Mouse (Mus musculus) Patski (cell line): ENCODE measurements around the gene Cacul1. TPM values are rescaled to one million over a fixed set of nuclear protein-coding genes. Genes with fewer than 3 reads are reported as not detected.

ENCODE experiments used
- ATAC-seq: fragments of 100-300 bp; one replicate; pipeline ENCODE4 v1.8.0; 2021
- CTCF ChIA-PET: fragments of 350-600 bp; sonication (Branson Sonifier 250); formaldehyde crosslinking; loops from one replicate; lab custom pipeline; 2022; ENCODE audit warnings: inconsistent platforms; lab: Charles Lee
- POLR2A ChIA-PET: fragments of 350-600 bp; sonication (Branson Sonifier 250); formaldehyde crosslinking; loops from one replicate; lab custom pipeline; 2022; ENCODE audit warnings: antibody characterized with exemption, inconsistent platforms; lab: Charles Lee
- DNase-seq: peaks from one replicate; pipeline ENCODE4 v3.0.0-alpha.2; 2011; ENCODE audit warnings: low read depth, low spot score
- H3K27me3 ChIP-seq: fragments of 371-371 bp; one replicate; pipeline ENCODE4 v1.5.1; 2021
- CTCF ChIP-seq: fragments of 100-300 bp; IDR thresholded peaks from one replicate; pipeline ENCODE4 v1.5.1; 2021
- in situ Hi-C: fragments of 300-500 bp; cut with MboI; formaldehyde crosslinking; loops from 3 replicates; pipeline ENCODE4 v1.11.1; 2018; ENCODE audit warnings: low pct_unique_long_range_greater_than_20kb, mixed read lengths
- polyA plus RNA-seq: library from polyadenylated mRNA; unstranded; gene quantifications from one replicate; pipeline ENCODE4 v1.2.3, GENCODE M21; 2021

Gene Cacul1
- polyA plus RNA-seq, 1 experiment from 2014 or later, result 84.2 TPM

- POLR2A ChIA-PET, result no interaction called here
- ATAC-seq (no peak), DNase-seq (no peak)
- in situ Hi-C loops, result no loop called here
- no peaks in the 10 kb centered on the region for H3K27me3 ChIP-seq
- TF ChIP-seq CTCF, result no peak
- CTCF ChIA-PET, result no interaction called here
These were observed 80.6 kb downstream of the Cacul1 start for GRCm38 (mm10) chr19:60500209-60500608.

GRCm38 (mm10) chr19:60497171-60497570 lies 83.7 kb downstream of the Cacul1 start:
- ATAC-seq (no peak), DNase-seq (no peak)
- CTCF ChIA-PET, result interaction anchor here (1.5 kb wide), 1 partner anchor 59 kb away, joined by 4 read pairs; no protein-coding TSS in a partner anchor
- TF ChIP-seq CTCF, result no peak
- in situ Hi-C loops, result no loop called here
- no peaks in the 10 kb centered on the region for H3K27me3 ChIP-seq
- POLR2A ChIA-PET, result interaction anchor here (1.2 kb wide), 1 partner anchor 9 kb away, joined by 3 read pairs; no protein-coding TSS in a partner anchor

GRCm38 (mm10) chr19:60495772-60496171 lies 85.1 kb downstream of the Cacul1 start:
- in situ Hi-C loops, result no loop called here
- H3K27me3 ChIP-seq, result no peaks in the 10 kb centered on the region
- no peak for TF ChIP-seq CTCF
- peak; percentile 4 for DNase-seq
- ATAC-seq, result no peak
- ChIA-PET POLR2A (no interaction called here), CTCF (interaction anchor here (1.2 to 1.7 kb wide), 4 partner anchors 12 to 57 kb away, joined by 3 to 5 read pairs (median 4); no protein-coding TSS in a partner anchor)

- in situ Hi-C loops, result no loop called here
- ChIA-PET CTCF (interaction anchor here (1.1 kb wide), 1 partner anchor 23 kb away, joined by 3 read pairs; no protein-coding TSS in a partner anchor), POLR2A (interaction anchor here (0.6 kb wide), 1 partner anchor 201 kb away, joined by 3 read pairs; no protein-coding TSS in a partner anchor)
- no peaks in the 10 kb centered on the region for H3K27me3 ChIP-seq
- TF ChIP-seq CTCF, result no peak
- ATAC-seq (no peak), DNase-seq (no peak)
These were observed 91.3 kb downstream of the Cacul1 start for GRCm38 (mm10) chr19:60489566-60489965.

- POLR2A ChIA-PET, result no interaction called here
These were observed 95.6 kb downstream of the Cacul1 start for GRCm38 (mm10) chr19:60485261-60485660.

GRCm38 (mm10) chr19:60478859-60479258 lies 102.0 kb downstream of the Cacul1 start:
- H3K27me3 ChIP-seq, result peaks cover 7% of the 10 kb centered on the region
- no peak for TF ChIP-seq CTCF
- DNase-seq (no peak), ATAC-seq (no peak)
- POLR2A ChIA-PET, result interaction anchor here (0.6 kb wide), 1 partner anchor 72 kb away, joined by 3 read pairs; no protein-coding TSS in a partner anchor
- CTCF ChIA-PET, result interaction anchor here (1.2 kb wide), 1 partner anchor 32 kb away, joined by 3 read pairs; no protein-coding TSS in a partner anchor
- in situ Hi-C loops, result no loop called here

More at GRCm38 (mm10) chr19:60485261-60485660, 95.6 kb downstream of the Cacul1 start:
- TF ChIP-seq CTCF, result no peak
- DNase-seq (no peak), ATAC-seq (no peak)
- CTCF ChIA-PET, result interaction anchor here (0.9 kb wide), 1 partner anchor 57 kb away, joined by 3 read pairs; no protein-coding TSS in a partner anchor
- in situ Hi-C loops, result no loop called here
- peaks cover 7% of the 10 kb centered on the region for H3K27me3 ChIP-seq

- in situ Hi-C loops, result no loop called here
- ChIA-PET POLR2A (no interaction called here), CTCF (interaction anchor here (1.3 kb wide), 1 partner anchor 18 kb away, joined by 3 read pairs; no protein-coding TSS in a partner anchor)
- DNase-seq (no peak), ATAC-seq (no peak)
- peaks cover under 1% of the 10 kb centered on the region for H3K27me3 ChIP-seq
- TF ChIP-seq CTCF, result no peak
These were observed 103.0 kb downstream of the Cacul1 start for GRCm38 (mm10) chr19:60477788-60478187.

Other genes starting within 250 kb of the Cacul1 start
- not detected for gene Prlhr, start 112.7 kb downstream of the Cacul1 start, polyA plus RNA-seq
- gene Nanos1, start 175.0 kb upstream of the Cacul1 start, polyA plus RNA-seq, result 10.6 TPM
- 296 TPM for gene Eif3a, start 209.6 kb upstream of the Cacul1 start, polyA plus RNA-seq
- gene Fam45a, start 230.6 kb upstream of the Cacul1 start, polyA plus RNA-seq, result 40.2 TPM